Mouse (Mus musculus): ENCODE data around the gene Plin1.

Gene Plin1

GRCm38 (mm10) chr7:79736511-79736910, 3.8 kb upstream of the Plin1 start:
- no peak for DNase-seq (ENCODE audit: low spot score)

- DNase-seq (ENCODE audit: low spot score): peak; percentile 70
These were observed 1.9 kb upstream of the Plin1 start for GRCm38 (mm10) chr7:79734563-79734962.

GRCm38 (mm10) chr7:79731438-79731837, 1.3 kb downstream of the Plin1 start:
- DNase-seq (ENCODE audit: low spot score): no peak

- DNase-seq (ENCODE audit: low spot score): no peak
These were observed 2.8 kb downstream of the Plin1 start for GRCm38 (mm10) chr7:79729743-79730370.

- peak; percentile 72 for DNase-seq (ENCODE audit: low spot score)
These were observed 3.5 kb downstream of the Plin1 start for GRCm38 (mm10) chr7:79729169-79729568.

- DNase-seq (ENCODE audit: low spot score): peak; percentile 66
These were observed 4.5 kb downstream of the Plin1 start for GRCm38 (mm10) chr7:79728219-79728618.

GRCm38 (mm10) chr7:79727091-79727490, 5.6 kb downstream of the Plin1 start:
- DNase-seq (ENCODE audit: low spot score): peak; percentile 57

GRCm38 (mm10) chr7:79721386-79721977, 11.2 kb downstream of the Plin1 start:
- DNase-seq (ENCODE audit: low spot score): peak; percentile 62

GRCm38 (mm10) chr7:79715187-79715981, 17.3 kb downstream of the Plin1 start, which contains the start of gene Kif7:
Gene Kif7, minus strand, starts transcription at chr7:79715720.
- peak; percentile 88 for DNase-seq (ENCODE audit: low spot score)

GRCm38 (mm10) chr7:79710831-79711230, 21.9 kb downstream of the Plin1 start:
- no peak for DNase-seq (ENCODE audit: low spot score)

GRCm38 (mm10) chr7:79710130-79710607, 22.5 kb downstream of the Plin1 start:
- DNase-seq (ENCODE audit: low spot score): no peak

GRCm38 (mm10) chr7:79705210-79705609, 27.5 kb downstream of the Plin1 start:
- no peak for DNase-seq (ENCODE audit: low spot score)

- no peak for DNase-seq (ENCODE audit: low spot score)
These were observed 29.9 kb downstream of the Plin1 start for GRCm38 (mm10) chr7:79702755-79703154.

- no peak for DNase-seq (ENCODE audit: low spot score)
These were observed 36.2 kb downstream of the Plin1 start for GRCm38 (mm10) chr7:79696495-79696894.

GRCm38 (mm10) chr7:79680231-79680630, 52.5 kb downstream of the Plin1 start:
- no peak for DNase-seq (ENCODE audit: low spot score)

- no peak for DNase-seq (ENCODE audit: low spot score)
These were observed 53.5 kb downstream of the Plin1 start for GRCm38 (mm10) chr7:79679186-79679585.

GRCm38 (mm10) chr7:79670900-79671604, 61.7 kb downstream of the Plin1 start:
- DNase-seq (ENCODE audit: low spot score): no peak

Data from ovary, postnatal 36 days (tissue).